Comparison of ENCODE assay signal across 8 mouse cellular contexts in genomic region chr8:107411391-107411790, GRCm38 (mm10). TPM values are rescaled to one million over a fixed set of nuclear protein-coding genes. Genes with fewer than 3 reads are reported as not detected.
DNase-seq lines count a peak whose midpoint lies in the region; ATAC-seq and TF ChIP-seq lines count a peak whose summit lies in the region.

No protein-coding gene starts in this region.

- no peak for TF ChIP-seq EP300 in liver, postnatal 0 days (IDR thresholded peaks at IDR 0.05; ENCODE audit: low read depth)

- H3K27ac ChIP-seq in hindbrain, embryonic 14.5 days: no peak overlapping the region
- H3K27ac ChIP-seq in hindbrain, embryonic 13.5 days: no peak overlapping the region
- H3K27ac ChIP-seq in liver, postnatal 0 days (ENCODE audit: low read depth): no peak overlapping the region

- no peak overlapping the region for H3K9ac ChIP-seq in hindbrain, embryonic 14.5 days
- no peak overlapping the region for H3K9ac ChIP-seq in hindbrain, embryonic 13.5 days
- H3K9ac ChIP-seq in liver, postnatal 0 days (replicated peaks): no peak overlapping the region

- H3K9me3 ChIP-seq in hindbrain, embryonic 14.5 days (ENCODE audit: control insufficient read depth, low read length): no peaks in the 10 kb centered on the region
- H3K9me3 ChIP-seq in hindbrain, embryonic 13.5 days: no peaks in the 10 kb centered on the region
- H3K9me3 ChIP-seq in liver, postnatal 0 days (ENCODE audit: low read length): no peaks in the 10 kb centered on the region

- WGBS in hindbrain, embryonic 14.5 days: 72% methylated on average over 4 of the region's 4 CpGs
- WGBS in hindbrain, embryonic 13.5 days: 72% methylated on average over 4 of the region's 4 CpGs
- WGBS in liver, postnatal 0 days (ENCODE audit: insufficient replicate concordance): 59% methylated on average over 4 of the region's 4 CpGs

- H3K4me1 ChIP-seq in hindbrain, embryonic 14.5 days (replicated peaks; ENCODE audit: control insufficient read depth, insufficient read depth, low read length): no peaks in the 10 kb centered on the region
- H3K4me1 ChIP-seq in hindbrain, embryonic 13.5 days (replicated peaks): 0 out of 2 replicates have a peak, but pooled peaks cover 7% of the 10 kb centered on the region
- no peaks in the 10 kb centered on the region; the same call in 1 of the 2 replicates for H3K4me1 ChIP-seq in liver, postnatal 0 days (ENCODE audit: insufficient read depth)

- no peak overlapping the region for H3K4me2 ChIP-seq in hindbrain, embryonic 14.5 days (replicated peaks)
- H3K4me2 ChIP-seq in hindbrain, embryonic 13.5 days: no peak overlapping the region
- no peak overlapping the region for H3K4me2 ChIP-seq in liver, postnatal 0 days (ENCODE audit: low read depth, low read length)

- peaks cover 77% of the 10 kb centered on the region for H3K36me3 ChIP-seq in hindbrain, embryonic 14.5 days (replicated peaks; ENCODE audit: control insufficient read depth, insufficient read depth)
- peaks cover 83% of the 10 kb centered on the region for H3K36me3 ChIP-seq in hindbrain, embryonic 13.5 days
- H3K36me3 ChIP-seq in liver, postnatal 0 days (replicated peaks; ENCODE audit: insufficient read depth, low read length): peaks cover 54% of the 10 kb centered on the region

- peak; percentile 61 for DNase-seq in hindbrain, embryonic 14.5 days (ENCODE audit: low spot score)
- DNase-seq in CD4-positive helper T cell, adult 2 months (ENCODE audit: low read depth, low spot score): peak; percentile 36
- DNase-seq in brain, adult 2 months (ENCODE audit: low read depth, low spot score): peak; percentile 71
- DNase-seq in liver, postnatal 0 days: peak; percentile 43
- no peak for DNase-seq in urinary bladder, postnatal 10 days (ENCODE audit: low spot score)
- DNase-seq in layer of hippocampus, postnatal 10 days (ENCODE audit: low spot score in 2 of 2): no peak
- DNase-seq in cerebellum, adult 11-12 months: no peak

- H3K4me3 ChIP-seq in hindbrain, embryonic 14.5 days (replicated peaks; ENCODE audit: low read length): no peak overlapping the region
- H3K4me3 ChIP-seq in hindbrain, embryonic 13.5 days: no peak overlapping the region
- no peak overlapping the region for H3K4me3 ChIP-seq in liver, postnatal 0 days (ENCODE audit: low read depth, low read length)

- TF ChIP-seq CTCF in liver, postnatal 0 days (IDR thresholded peaks at IDR 0.05; ENCODE audit: low read depth): peak; percentile 80

- H3K27me3 ChIP-seq in hindbrain, embryonic 14.5 days (ENCODE audit: control insufficient read depth, insufficient read depth, low read length): no peaks in the 10 kb centered on the region
- H3K27me3 ChIP-seq in hindbrain, embryonic 13.5 days: no peaks in the 10 kb centered on the region
- no peaks in the 10 kb centered on the region for H3K27me3 ChIP-seq in liver, postnatal 0 days (ENCODE audit: insufficient read depth, low read length)

- no peak for ATAC-seq in hindbrain, embryonic 14.5 days (ENCODE audit: low FRiP score)
- ATAC-seq in hindbrain, embryonic 13.5 days (ENCODE audit: low FRiP score): no peak
- no peak for ATAC-seq in liver, postnatal 0 days

RNA-seq across cellular contexts. Expression of gene Nqo1, which starts 8.4 kb away (rescaled TPM):
- polyA plus RNA-seq in hindbrain, embryonic 14.5 days (2014; fragmentation: Nextera tagmentation; extraction: Ambion mirVana): 8.5 and 9.4 TPM in 2 replicates
- polyA plus RNA-seq in hindbrain, embryonic 13.5 days (2015; fragmentation: Nextera tagmentation; extraction: Ambion mirVana): 5.3 and 6.7 TPM in 2 replicates
- polyA plus RNA-seq in liver, postnatal 0 days (2015; fragmentation: Nextera tagmentation; extraction: Ambion mirVana): 8.3 and 8.4 TPM in 2 replicates
- 1 to 10 TPM; 2.3 to 3.0 TPM for total RNA-seq in layer of hippocampus, postnatal 10 days (2021)

RNA-seq across cellular contexts. Expression of gene Nob1, which starts 13.5 kb away (rescaled TPM):
- 46.4 and 48.7 TPM in 2 replicates for polyA plus RNA-seq in hindbrain, embryonic 14.5 days (2014; fragmentation: Nextera tagmentation; extraction: Ambion mirVana)
- 71.3 and 74.0 TPM in 2 replicates for polyA plus RNA-seq in hindbrain, embryonic 13.5 days (2015; fragmentation: Nextera tagmentation; extraction: Ambion mirVana)
- 17.0 and 18.4 TPM in 2 replicates for polyA plus RNA-seq in liver, postnatal 0 days (2015; fragmentation: Nextera tagmentation; extraction: Ambion mirVana)
- total RNA-seq in layer of hippocampus, postnatal 10 days (2021): 10 to 100 TPM; 36.3 to 36.9 TPM

RNA-seq across cellular contexts. Expression of gene Wwp2, which starts 24.8 kb away (rescaled TPM):
- 37.2 and 37.5 TPM in 2 replicates for polyA plus RNA-seq in hindbrain, embryonic 14.5 days (2014; fragmentation: Nextera tagmentation; extraction: Ambion mirVana)
- polyA plus RNA-seq in hindbrain, embryonic 13.5 days (2015; fragmentation: Nextera tagmentation; extraction: Ambion mirVana): 49.3 and 53.0 TPM in 2 replicates
- polyA plus RNA-seq in liver, postnatal 0 days (2015; fragmentation: Nextera tagmentation; extraction: Ambion mirVana): 26.2 and 29.1 TPM in 2 replicates
- 10 to 100 TPM; 36.1 to 36.7 TPM for total RNA-seq in layer of hippocampus, postnatal 10 days (2021)

Comparison
In these comparisons a context has a peak if more than half of its experiments do, and no peak if none do; other contexts are left out.
1. DNase-seq: peak in hindbrain, embryonic 14.5 days (single experiment), CD4-positive helper T cell, adult 2 months (single experiment), brain, adult 2 months (single experiment) and liver, postnatal 0 days (single experiment); none in urinary bladder, postnatal 10 days (single experiment), layer of hippocampus, postnatal 10 days (0 of 2) and cerebellum, adult 11-12 months (single experiment).